In genomic region chr13:51777738-51778274, GRCm38 (mm10) we compare ENCODE assay signal across 8 mouse cellular contexts. TPM values are rescaled to one million over a fixed set of nuclear protein-coding genes. Genes with fewer than 3 reads are reported as not detected.
DNase-seq lines count a peak whose midpoint lies in the region; ATAC-seq lines count a peak whose summit lies in the region.

No protein-coding gene starts in this region.

- H3K27ac ChIP-seq in neural tube, embryonic 11.5 days (ENCODE audit: low read depth, low read length): peak overlapping the region; percentile 49; the same call in 1 of the 2 replicates
- H3K27ac ChIP-seq in midbrain, embryonic 16.5 days (ENCODE audit: low read length): no peak overlapping the region; the same call in 1 of the 2 replicates

- H3K4me1 ChIP-seq in neural tube, embryonic 11.5 days (ENCODE audit: control insufficient read depth, insufficient read depth, low read length): peaks cover 5% of the 10 kb centered on the region
- H3K4me1 ChIP-seq in midbrain, embryonic 16.5 days (ENCODE audit: control insufficient read depth, insufficient read depth, low read length): peaks cover 13% of the 10 kb centered on the region

- H3K27me3 ChIP-seq in neural tube, embryonic 11.5 days (ENCODE audit: control insufficient read depth, insufficient read depth, low read length): no peaks in the 10 kb centered on the region
- H3K27me3 ChIP-seq in midbrain, embryonic 16.5 days (ENCODE audit: control insufficient read depth, insufficient read depth, low read depth, low read length): no peaks in the 10 kb centered on the region

- intact Hi-C loops in gastrocnemius, postnatal 14 days (cut with DNase I; ENCODE audit: low total_unique reads): no loop called here
- intact Hi-C loops in heart, postnatal 10 days (cut with DNase I): loop anchor here (2.0 kb wide), 1 partner anchor 21 kb away; no protein-coding TSS in a partner anchor

- H3K36me3 ChIP-seq in neural tube, embryonic 11.5 days (ENCODE audit: control insufficient read depth, insufficient read depth, low read length): no peaks in the 10 kb centered on the region
- no peaks in the 10 kb centered on the region for H3K36me3 ChIP-seq in midbrain, embryonic 16.5 days (ENCODE audit: control insufficient read depth, insufficient read depth, low read length)

- DNase-seq in gastrocnemius, postnatal 14 days: peak; percentile 10
- DNase-seq in gastrocnemius, adult 18-20 months (ENCODE audit: low spot score): no peak
- no peak for DNase-seq in neural tube, embryonic 11.5 days (ENCODE audit: low spot score)
- no peak for DNase-seq in neural tube, embryonic 10.5 days (ENCODE audit: extremely low spot score, low spot score)
- peak; percentile 67 to 71 for DNase-seq in heart, postnatal 10 days
- DNase-seq in testis, postnatal 10 days (ENCODE audit: low spot score): no peak
- no peak for DNase-seq in thymus, postnatal 4 days

- ATAC-seq in neural tube, embryonic 11.5 days (ENCODE audit: insufficient read depth, low FRiP score, low TSS enrichment): no peak
- ATAC-seq in midbrain, embryonic 16.5 days: peak; percentile 27

- no peak overlapping the region for H3K4me2 ChIP-seq in neural tube, embryonic 11.5 days (ENCODE audit: low read depth)
- H3K4me2 ChIP-seq in midbrain, embryonic 16.5 days (ENCODE audit: low read length): no peak overlapping the region

- no peaks in the 10 kb centered on the region for H3K9me3 ChIP-seq in neural tube, embryonic 11.5 days (ENCODE audit: control insufficient read depth, low read length)
- no peaks in the 10 kb centered on the region for H3K9me3 ChIP-seq in midbrain, embryonic 16.5 days (replicated peaks; ENCODE audit: control insufficient read depth, low read length, poor library complexity, severe bottlenecking)

- 57% methylated on average over 6 of the region's 6 CpGs for WGBS in neural tube, embryonic 11.5 days
- 45% methylated on average over 6 of the region's 6 CpGs for WGBS in midbrain, embryonic 16.5 days

- no peak overlapping the region for H3K9ac ChIP-seq in neural tube, embryonic 11.5 days (ENCODE audit: low read length)
- no peak overlapping the region for H3K9ac ChIP-seq in midbrain, embryonic 16.5 days (ENCODE audit: low read depth, low read length)

- no peak overlapping the region for H3K4me3 ChIP-seq in neural tube, embryonic 11.5 days (ENCODE audit: low read depth, low read length)
- H3K4me3 ChIP-seq in midbrain, embryonic 16.5 days (ENCODE audit: low read depth, low read length): no peak overlapping the region

RNA-seq across cellular contexts. Expression of gene Sema4d, which starts 15.7 kb away (rescaled TPM):
- total RNA-seq in gastrocnemius, postnatal 14 days (2021): 100 to 1,000 TPM; 126 to 130 TPM
- 100 to 1,000 TPM; 118 to 125 TPM for total RNA-seq in gastrocnemius, adult 18-20 months (2021)
- polyA plus RNA-seq in neural tube, embryonic 11.5 days (2014; fragmentation: Nextera tagmentation; extraction: Ambion mirVana): 6.7 and 7.4 TPM in 2 replicates
- 10 to 100 TPM; 69.1 to 79.5 TPM for total RNA-seq in heart, postnatal 10 days (2021)
- polyA plus RNA-seq in midbrain, embryonic 16.5 days (2015; fragmentation: Nextera tagmentation; extraction: Ambion mirVana): 15.4 and 16.7 TPM in 2 replicates

Comparison
In these comparisons a context has a peak if more than half of its experiments do, and no peak if none do; other contexts are left out.
1. DNase-seq: peak in gastrocnemius, postnatal 14 days (single experiment) and heart, postnatal 10 days (2 of 2); none in gastrocnemius, adult 18-20 months (single experiment), neural tube, embryonic 11.5 days (single experiment), neural tube, embryonic 10.5 days (single experiment), testis, postnatal 10 days (single experiment) and thymus, postnatal 4 days (single experiment).